Comparison of ENCODE assay signal across 14 mouse cellular contexts in genomic region chr6:145763051-145763450, GRCm38 (mm10).
"Had no signal": no experiment of that assay in that cellular context is flagged by ENCODE, and none has a peak within 500 bp of the region (broad histone marks: within the 10 kb centered on the region; RNA-seq: fewer than 3 reads in every experiment).

No protein-coding gene starts in this region.

- H3K27ac ChIP-seq: layer of hippocampus, adult 2 months; limb, embryonic 12.5 days; lung, embryonic 15.5 days; macrophage; midbrain, embryonic 13.5 days; stomach, embryonic 15.5 days had no signal

- DNase-seq: kidney, postnatal 10 days; kidney, postnatal 4 days; liver; lung, postnatal 14 days; right cerebral cortex, postnatal 14 days; thymus, adult 2 months; thymus, postnatal 25 days had no signal

- H3K36me3 ChIP-seq: limb, embryonic 12.5 days; lung, embryonic 15.5 days; midbrain, embryonic 13.5 days; stomach, embryonic 15.5 days had no signal

- H3K9me3 ChIP-seq: limb, embryonic 12.5 days; lung, embryonic 15.5 days; megakaryocyte, embryonic 14.5 days; midbrain, embryonic 13.5 days; stomach, embryonic 15.5 days had no signal

- H3K9ac ChIP-seq: limb, embryonic 12.5 days; lung, embryonic 15.5 days; midbrain, embryonic 13.5 days; stomach, embryonic 15.5 days had no signal

- H3K27me3 ChIP-seq: limb, embryonic 12.5 days; lung, embryonic 15.5 days; midbrain, embryonic 13.5 days; stomach, embryonic 15.5 days had no signal

- H3K4me3 ChIP-seq: layer of hippocampus, adult 2 months; limb, embryonic 12.5 days; lung, embryonic 15.5 days; megakaryocyte, embryonic 14.5 days; midbrain, embryonic 13.5 days; stomach, embryonic 15.5 days had no signal

- ATAC-seq: midbrain, embryonic 13.5 days had no signal

- H3K4me2 ChIP-seq: limb, embryonic 12.5 days; lung, embryonic 15.5 days; midbrain, embryonic 13.5 days; stomach, embryonic 15.5 days had no signal

- H3K4me1 ChIP-seq: megakaryocyte, embryonic 14.5 days had no signal
